Mouse (Mus musculus) thymus, adult 2 months (tissue): Measurements from ENCODE around the gene Ift52. TPM values are rescaled to one million over a fixed set of nuclear protein-coding genes. Genes with fewer than 3 reads are reported as not detected.

Experiments
- DNase-seq: peaks from one replicate; pipeline ENCODE4 v3.0.0; 2021
- H3K27ac ChIP-seq: fragments of 200-500 bp; 2 replicates; pipeline ENCODE4 v1.5.1; 2012; ENCODE audit warnings: low read length, control low read depth; ENCODE audit not compliant: control insufficient read depth, insufficient read depth
- H3K27me3 ChIP-seq: fragments of 200-500 bp; 2 replicates; pipeline ENCODE4 v1.6.1; 2012; ENCODE audit warnings: mild to moderate bottlenecking, low read length, moderate library complexity, mixed read lengths; ENCODE audit not compliant: control insufficient read depth, insufficient read depth
- H3K36me3 ChIP-seq: fragments of 200-500 bp; 2 replicates; pipeline ENCODE4 v1.6.1; 2012; ENCODE audit warnings: mild to moderate bottlenecking, low read length, moderate library complexity; ENCODE audit not compliant: control insufficient read depth, insufficient read depth
- H3K4me1 ChIP-seq: fragments of 200-500 bp; replicated peaks from 2 replicates; pipeline ENCODE4 v1.6.1; 2012; ENCODE audit warnings: low read length; ENCODE audit not compliant: control insufficient read depth, insufficient read depth
- H3K4me3 ChIP-seq: fragments of 200-500 bp; 2 replicates; pipeline ENCODE4 v1.5.1; 2012; ENCODE audit warnings: mild to moderate bottlenecking, low read length, control low read depth, moderate library complexity; ENCODE audit not compliant: control insufficient read depth, insufficient read depth
- CTCF ChIP-seq: fragments of 200-500 bp; IDR thresholded peaks from 2 replicates; pipeline ENCODE4 v1.5.1; 2012; ENCODE audit warnings: mild to moderate bottlenecking, control low read depth, low read length, moderate library complexity, borderline replicate concordance; ENCODE audit not compliant: control insufficient read depth, poor library complexity, insufficient read depth; ENCODE audit errors: extremely low read depth
- POLR2A ChIP-seq: fragments of 200-500 bp; IDR thresholded peaks from 2 replicates; pipeline ENCODE4 v1.6.1; 2012; ENCODE audit warnings: mild to moderate bottlenecking, low read length, control low read depth, moderate library complexity; ENCODE audit not compliant: control insufficient read depth, poor library complexity, insufficient read depth; ENCODE audit errors: extremely low read depth
- WGBS: fragments of 180-500 bp; shearing (Covaris S2); methylation state at CpG from one replicate; pipeline ENCODE4 v1.1.7; 2018; 5-methylcytosine and 5-hydroxymethylcytosine counted together
- polyA plus RNA-seq: library from polyadenylated mRNA; depleted of rRNA; stranded (reverse); fragments of >200 nt; gene quantifications from 2 replicates; pipeline ENCODE4 v1.2.3, GENCODE M21; 2012

The Ift52 gene
- polyA plus RNA-seq, 1 experiment: 28.9 TPM

DNA sequence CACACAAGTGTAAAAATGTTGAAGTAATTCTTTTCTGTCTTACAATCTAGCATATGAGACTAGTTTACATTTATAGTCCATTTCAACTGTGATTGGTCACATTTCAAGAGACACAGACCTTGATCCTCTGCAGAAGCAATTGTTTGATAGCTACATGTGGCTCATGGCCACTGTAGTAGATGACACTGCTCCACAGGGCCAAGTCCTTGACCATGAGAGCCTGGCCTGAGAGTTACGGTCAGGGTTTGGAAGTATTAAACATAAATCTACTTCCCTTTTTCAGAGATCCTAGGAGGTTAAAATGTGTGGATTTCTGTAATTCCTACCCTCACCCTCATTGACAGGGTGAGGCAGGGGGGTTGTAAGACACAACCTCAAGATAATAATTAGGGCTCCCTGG is 16.1 kb upstream of the Ift52 start:
- DNase-seq: no peak
- Histone ChIP-seq H3K4me3 (no peak overlapping the region), H3K27me3 (no peaks in the 10 kb centered on the region), H3K36me3 (no peaks in the 10 kb centered on the region), H3K27ac (no peak overlapping the region), H3K4me1 (no peaks in the 10 kb centered on the region)
- TF ChIP-seq POLR2A (no peak), CTCF (no peak)
- WGBS: 85% methylated on average over 1 of the region's 1 CpGs

DNA sequence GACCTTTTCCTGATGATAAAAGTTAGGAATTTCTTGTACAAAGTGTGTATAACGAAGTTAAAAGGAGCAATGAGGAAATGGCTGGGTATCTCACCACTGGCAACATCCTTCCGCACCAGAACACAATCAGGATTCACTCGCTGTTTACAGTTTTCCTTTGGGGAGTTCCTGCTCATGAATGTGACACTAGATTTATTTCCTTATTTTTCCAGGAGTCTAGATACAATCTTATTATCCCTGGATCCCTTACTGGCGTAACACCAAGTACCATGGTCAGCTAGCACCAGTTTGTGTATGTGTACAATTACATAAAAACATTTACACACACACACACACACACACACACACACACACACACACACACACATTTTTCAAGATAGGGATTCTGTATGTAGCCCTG is 9.9 kb upstream of the Ift52 start:
- H3K4me3 ChIP-seq: no peak overlapping the region
- no peak for DNase-seq
- no peaks in the 10 kb centered on the region for H3K27me3 ChIP-seq
- TF ChIP-seq POLR2A: no peak
- TF ChIP-seq CTCF: no peak
- no peaks in the 10 kb centered on the region for H3K36me3 ChIP-seq
- H3K27ac ChIP-seq: no peak overlapping the region
- H3K4me1 ChIP-seq: no peaks in the 10 kb centered on the region
- 62% methylated on average over 4 of the region's 4 CpGs for WGBS

DNA sequence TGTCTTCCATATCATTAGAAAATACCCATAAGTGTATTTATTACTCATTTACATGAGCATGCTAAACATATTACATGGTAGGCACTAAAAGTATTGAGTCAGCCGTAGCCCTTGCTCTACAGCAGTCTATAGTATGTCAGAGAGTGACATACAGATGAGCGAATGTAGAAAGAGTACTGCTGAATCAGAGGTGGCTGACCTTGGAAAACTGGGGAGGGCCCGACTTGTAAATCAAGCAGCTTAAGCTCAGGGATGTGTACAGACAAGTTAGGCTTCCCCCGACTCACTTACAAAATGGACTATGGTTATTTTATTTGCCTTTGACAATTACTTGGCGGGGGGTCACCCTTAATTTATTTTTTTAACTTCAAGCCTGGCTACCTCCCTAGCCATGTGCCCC is 14.1 kb downstream of the Ift52 start:
- Histone ChIP-seq H3K27ac (no peak overlapping the region), H3K36me3 (peaks cover 80% of the 10 kb centered on the region), H3K27me3 (no peaks in the 10 kb centered on the region), H3K4me3 (no peak overlapping the region), H3K4me1 (no peaks in the 10 kb centered on the region)
- TF ChIP-seq POLR2A: no peak
- TF ChIP-seq CTCF: no peak
- DNase-seq: no peak
- WGBS: 97% methylated on average over 5 of the region's 5 CpGs

DNA sequence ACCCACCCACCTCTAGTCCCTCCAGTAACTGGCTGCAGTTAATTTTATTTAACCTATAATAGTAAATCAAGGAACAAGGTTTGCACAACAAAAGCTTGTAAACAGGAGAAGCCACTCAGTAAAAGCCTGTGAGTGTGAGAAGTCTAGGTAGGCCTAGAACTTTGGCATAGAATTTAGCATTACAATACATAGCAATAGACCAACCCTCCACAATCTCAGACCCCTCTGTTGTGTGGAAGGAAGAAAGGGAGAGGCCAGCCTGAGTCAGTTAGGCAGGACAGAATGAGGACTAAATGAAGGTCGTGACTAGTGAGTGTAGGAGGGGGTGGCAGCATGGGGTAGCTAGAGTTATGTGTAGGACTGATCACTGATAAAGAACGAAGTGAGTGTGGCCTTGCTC is 14.6 kb downstream of the Ift52 start:
- Histone ChIP-seq H3K36me3 (peaks cover 80% of the 10 kb centered on the region), H3K4me1 (no peaks in the 10 kb centered on the region), H3K27ac (no peak overlapping the region), H3K4me3 (no peak overlapping the region), H3K27me3 (no peaks in the 10 kb centered on the region)
- 96% methylated on average over 2 of the region's 2 CpGs for WGBS
- no peak for DNase-seq
- TF ChIP-seq POLR2A (no peak), CTCF (no peak)

DNA sequence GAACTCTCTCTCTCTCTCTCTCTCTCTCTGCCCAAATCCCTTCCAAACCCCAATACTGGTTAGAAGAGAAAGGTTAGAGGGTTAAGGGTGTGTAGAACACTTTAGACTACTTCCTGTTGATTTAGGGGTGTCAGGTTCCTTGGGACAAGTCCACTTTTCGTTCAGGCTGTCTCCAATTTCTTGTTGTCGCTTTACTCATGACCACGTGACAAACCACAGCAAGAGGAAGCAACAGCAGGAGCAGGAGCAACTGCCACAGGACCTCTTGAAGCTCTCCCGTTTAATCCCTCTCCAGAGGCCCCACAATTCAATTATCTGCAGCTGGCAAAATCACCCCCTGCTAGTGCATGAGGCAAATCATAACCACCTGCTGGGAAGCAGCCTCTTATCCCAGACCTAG is 15.5 kb downstream of the Ift52 start:
- no peaks in the 10 kb centered on the region for H3K4me1 ChIP-seq
- TF ChIP-seq CTCF (no peak), POLR2A (no peak)
- H3K27me3 ChIP-seq: no peaks in the 10 kb centered on the region
- no peak overlapping the region for H3K27ac ChIP-seq
- no peak overlapping the region for H3K4me3 ChIP-seq
- DNase-seq: no peak
- H3K36me3 ChIP-seq: peaks cover 74% of the 10 kb centered on the region
- 53% methylated on average over 4 of the region's 4 CpGs for WGBS

DNA sequence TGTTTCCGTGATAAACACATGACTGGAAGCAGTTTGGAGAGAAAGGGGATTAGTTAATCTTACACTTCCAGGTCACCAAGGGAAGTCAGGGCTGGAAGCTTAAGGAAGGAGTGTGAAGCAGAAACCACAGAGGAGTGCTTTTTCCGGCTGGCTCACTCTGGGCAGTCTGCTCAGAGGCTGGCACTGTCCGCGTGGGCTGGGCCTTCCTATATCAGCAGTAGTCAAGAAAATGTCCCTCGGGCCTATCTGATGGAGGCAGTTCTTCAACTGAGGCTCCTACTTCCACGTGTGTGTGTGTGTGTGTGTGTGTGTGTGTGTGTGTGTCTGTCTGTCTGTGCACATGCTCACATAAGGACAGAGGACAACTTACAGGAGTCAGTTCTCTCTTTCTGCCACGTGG is 22.8 kb downstream of the Ift52 start:
- Histone ChIP-seq H3K4me1 (no peaks in the 10 kb centered on the region), H3K27me3 (no peaks in the 10 kb centered on the region), H3K4me3 (no peak overlapping the region), H3K36me3 (peaks cover 52% of the 10 kb centered on the region), H3K27ac (no peak overlapping the region)
- no peak for DNase-seq
- 92% methylated on average over 7 of the region's 7 CpGs for WGBS
- TF ChIP-seq CTCF (no peak), POLR2A (no peak)

DNA sequence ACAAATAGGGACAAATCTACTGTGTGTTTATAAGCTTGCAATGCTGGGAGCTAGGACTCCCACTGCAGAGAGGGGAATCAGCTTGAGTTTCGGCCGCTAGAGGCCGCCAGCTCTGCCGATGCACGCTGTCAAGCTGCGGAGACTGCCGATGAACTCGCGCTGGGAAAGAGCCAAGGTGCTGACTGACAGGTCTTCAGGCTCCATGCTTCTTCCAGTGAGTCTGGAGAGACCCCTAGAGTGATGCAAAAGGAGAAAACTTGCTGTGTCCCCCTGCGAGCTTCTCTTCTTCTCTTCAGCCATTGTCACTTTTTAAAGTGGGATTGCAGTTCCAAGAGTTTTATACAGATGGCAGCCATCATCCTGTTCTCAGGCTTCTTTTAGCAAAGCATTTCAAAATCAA is 31.0 kb downstream of the Ift52 start:
- Histone ChIP-seq H3K27ac (no peak overlapping the region), H3K4me1 (no peaks in the 10 kb centered on the region), H3K36me3 (peaks cover 18% of the 10 kb centered on the region), H3K27me3 (no peaks in the 10 kb centered on the region), H3K4me3 (no peak overlapping the region)
- DNase-seq: peak; percentile 63
- WGBS: 7% methylated on average over 10 of the region's 10 CpGs
- TF ChIP-seq CTCF (peak; percentile 90), POLR2A (no peak)
